Mouse (Mus musculus) C2C12 (cell line): ENCODE results near the gene Crybb3. TPM values are rescaled to one million over a fixed set of nuclear protein-coding genes. Genes with fewer than 3 reads are reported as not detected.

Experiments used
- H3K27me3 ChIP-seq: one replicate; pipeline ENCODE4 v1.6.1; 2011; ENCODE audit not compliant: control insufficient read depth, insufficient read depth, insufficient read length
- H3K36me3 ChIP-seq: one replicate; pipeline ENCODE4 v1.6.1; 2011; ENCODE audit not compliant: control insufficient read depth, insufficient read depth
- H3K4me3 ChIP-seq: one replicate; pipeline ENCODE4 v1.5.1; 2011; ENCODE audit warnings: mild to moderate bottlenecking, control low read depth; ENCODE audit not compliant: poor library complexity, insufficient read depth, severe bottlenecking
- H3K79me2 ChIP-seq: one replicate; pipeline ENCODE4 v1.6.1; 2011; ENCODE audit not compliant: control insufficient read depth, insufficient read depth
- H3K79me3 ChIP-seq: one replicate; pipeline ENCODE4 v1.6.1; 2011; ENCODE audit warnings: low read depth, control low read depth
- H3ac ChIP-seq: one replicate; pipeline ENCODE3; 2011; ENCODE audit warnings: low read depth; ENCODE audit not compliant: control insufficient read depth, insufficient read length
- CEBPB ChIP-seq: IDR thresholded peaks from one replicate; pipeline ENCODE4 v1.6.1; 2011; ENCODE audit warnings: low read depth, mild to moderate bottlenecking, control low read depth, moderate library complexity
- CTCF ChIP-seq: IDR thresholded peaks from one replicate; pipeline ENCODE4 v1.5.1; 2011; ENCODE audit not compliant: control insufficient read depth, insufficient read depth, insufficient read length
- FOSL1 ChIP-seq: IDR thresholded peaks from one replicate; pipeline ENCODE4 v1.8.0; 2011; ENCODE audit warnings: mild to moderate bottlenecking, low read length; ENCODE audit not compliant: poor library complexity, insufficient read depth, severe bottlenecking
- MAX ChIP-seq: IDR thresholded peaks from one replicate; pipeline ENCODE4 v1.6.1; 2011; ENCODE audit warnings: mild to moderate bottlenecking, control low read depth
- MYOD1 ChIP-seq: IDR thresholded peaks from one replicate; pipeline ENCODE4 v1.6.1; 2011; ENCODE audit warnings: low read depth; ENCODE audit not compliant: control insufficient read depth, insufficient read length
- MYOG ChIP-seq: IDR thresholded peaks from one replicate; pipeline ENCODE4 v1.6.1; 2011; ENCODE audit not compliant: control insufficient read depth, insufficient read length; ENCODE audit errors: extremely low read depth
- USF1 ChIP-seq: IDR thresholded peaks from one replicate; pipeline ENCODE4 v1.6.1; 2011; ENCODE audit warnings: low read depth, mild to moderate bottlenecking, control low read depth, moderate library complexity
- polyA plus RNA-seq: library from polyadenylated mRNA; unstranded; fragments of >200 nt; fragmentation: generic; extraction: Trizol; gene quantifications from one replicate; pipeline ENCODE4 v1.2.1, GENCODE M21; 2012; ENCODE audit warnings: missing spikeins

The Crybb3 gene
- polyA plus RNA-seq, 1 experiment = not detected

DNA sequence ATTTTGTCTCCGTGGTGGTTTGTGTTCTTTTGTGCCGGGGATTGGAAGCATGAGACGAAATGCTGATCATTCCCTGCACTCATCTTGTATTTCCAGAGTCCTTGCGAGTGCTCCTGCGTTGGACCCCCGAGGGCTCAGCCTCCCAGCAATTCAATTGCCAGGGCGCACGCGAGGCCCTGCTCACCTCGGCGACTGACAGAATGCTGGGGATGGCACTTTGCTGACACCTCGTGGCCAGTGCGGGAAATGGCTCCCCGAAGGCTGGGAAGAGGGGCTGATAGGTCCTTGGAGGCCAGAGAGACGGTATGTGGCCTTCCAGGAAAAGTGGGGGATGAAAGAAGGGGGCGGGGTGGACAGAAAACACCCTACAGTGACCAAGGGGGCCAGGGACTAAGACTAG, 27.1 kb downstream of the Crybb3 start:
- H3K79me3 ChIP-seq = no peaks in the 10 kb centered on the region
- H3K27me3 ChIP-seq = peaks cover 38% of the 10 kb centered on the region
- TF ChIP-seq MAX (no peak), CTCF (peak; percentile 93)
- no peaks in the 10 kb centered on the region for H3K79me2 ChIP-seq
- no peak overlapping the region for H3ac ChIP-seq
- no peak overlapping the region for H3K4me3 ChIP-seq
- H3K36me3 ChIP-seq = no peaks in the 10 kb centered on the region

- H3K36me3 ChIP-seq = no peaks in the 10 kb centered on the region
- no peaks in the 10 kb centered on the region for H3K79me3 ChIP-seq
- H3K27me3 ChIP-seq = peaks cover 12% of the 10 kb centered on the region
- H3ac ChIP-seq = no peak overlapping the region
- no peak overlapping the region for H3K4me3 ChIP-seq
- TF ChIP-seq USF1 (no peak), MYOD1 (no peak)
- H3K79me2 ChIP-seq = no peaks in the 10 kb centered on the region
These were observed 30.7 kb downstream of the Crybb3 start for GRCm38 (mm10) chr5:113050581-113051185.

- no peak overlapping the region for H3ac ChIP-seq
- H3K79me2 ChIP-seq = no peaks in the 10 kb centered on the region
- TF ChIP-seq MYOD1 (no peak), CEBPB (no peak), FOSL1 (no peak), CTCF (no peak), MYOG (no peak), MAX (no peak), USF1 (no peak)
- no peaks in the 10 kb centered on the region for H3K36me3 ChIP-seq
- H3K27me3 ChIP-seq = peaks cover 7% of the 10 kb centered on the region
- H3K4me3 ChIP-seq = no peak overlapping the region
- no peaks in the 10 kb centered on the region for H3K79me3 ChIP-seq
These were observed 31.5 kb downstream of the Crybb3 start for GRCm38 (mm10) chr5:113049876-113050275.

DNA sequence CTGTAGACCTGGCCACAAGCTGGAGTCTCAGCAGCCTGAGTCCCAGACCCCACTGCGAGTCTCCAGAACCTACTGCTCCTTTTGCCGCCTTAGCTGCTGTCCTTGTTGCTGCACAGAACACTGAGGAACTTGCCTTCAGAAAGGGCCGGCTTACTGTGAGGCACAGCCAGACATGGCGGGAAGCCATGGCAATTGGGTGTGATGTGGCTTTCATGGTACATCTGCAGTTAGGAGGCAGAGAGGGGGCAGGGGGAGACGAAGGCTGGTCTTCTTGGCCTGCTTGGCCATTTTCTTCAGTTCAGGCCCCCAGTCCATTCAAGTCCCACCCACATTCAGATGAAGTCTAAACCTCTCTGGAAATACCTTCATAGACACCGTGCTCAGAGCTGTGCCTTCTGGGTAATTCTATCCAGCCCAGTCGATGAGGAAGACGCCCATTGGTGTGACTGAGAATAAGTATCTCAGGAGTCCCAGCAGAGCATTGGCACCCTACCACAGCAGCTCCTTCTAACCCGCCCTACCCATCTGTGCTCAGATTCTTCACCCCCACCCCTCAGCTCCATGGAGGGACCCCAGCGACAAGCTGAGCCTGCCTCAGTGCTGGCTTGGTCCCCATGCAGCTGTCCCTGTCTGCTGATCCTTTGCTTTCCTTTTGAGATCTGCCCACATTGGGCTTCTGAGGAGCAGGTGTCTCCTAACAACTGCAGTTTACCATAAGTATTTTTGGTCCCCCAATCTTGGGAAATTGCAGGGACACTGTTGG, 35.7 kb downstream of the Crybb3 start:
- peaks cover 6% of the 10 kb centered on the region for H3K27me3 ChIP-seq

DNA sequence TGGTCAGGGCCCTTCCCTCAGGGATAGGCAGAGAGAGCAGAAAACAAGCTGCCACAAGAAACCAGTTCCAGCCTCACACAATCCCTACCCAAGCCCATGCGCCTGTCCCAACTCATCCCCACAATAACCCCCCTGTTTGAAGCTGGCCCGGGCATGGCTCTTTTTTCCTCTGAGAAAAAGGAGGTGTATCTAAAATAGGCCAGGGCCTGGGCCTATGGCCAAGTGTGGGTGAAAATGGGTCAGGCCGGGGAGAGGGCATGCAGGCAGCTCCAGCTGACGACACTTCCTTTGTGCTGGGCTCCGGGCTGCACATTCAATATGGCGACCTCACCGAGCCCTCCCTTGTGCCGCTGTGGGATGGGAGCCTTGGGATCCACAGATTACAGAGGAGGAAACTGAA, 37.9 kb downstream of the Crybb3 start:
- no peak overlapping the region for H3K4me3 ChIP-seq
- no peaks in the 10 kb centered on the region for H3K36me3 ChIP-seq
- TF ChIP-seq FOSL1 (no peak), USF1 (no peak), CEBPB (no peak), CTCF (no peak), MAX (no peak), MYOD1 (no peak), MYOG (no peak)
- no peaks in the 10 kb centered on the region for H3K79me3 ChIP-seq
- no peaks in the 10 kb centered on the region for H3K79me2 ChIP-seq
- H3ac ChIP-seq = no peak overlapping the region
- peaks cover 6% of the 10 kb centered on the region for H3K27me3 ChIP-seq

More for the DNA sequence above, 35.7 kb downstream of the Crybb3 start:
- Histone ChIP-seq H3K4me3 (no peak overlapping the region), H3ac (no peak overlapping the region), H3K36me3 (no peaks in the 10 kb centered on the region), H3K79me3 (no peaks in the 10 kb centered on the region), H3K79me2 (no peaks in the 10 kb centered on the region)
- no peak for TF ChIP-seq FOSL1

DNA sequence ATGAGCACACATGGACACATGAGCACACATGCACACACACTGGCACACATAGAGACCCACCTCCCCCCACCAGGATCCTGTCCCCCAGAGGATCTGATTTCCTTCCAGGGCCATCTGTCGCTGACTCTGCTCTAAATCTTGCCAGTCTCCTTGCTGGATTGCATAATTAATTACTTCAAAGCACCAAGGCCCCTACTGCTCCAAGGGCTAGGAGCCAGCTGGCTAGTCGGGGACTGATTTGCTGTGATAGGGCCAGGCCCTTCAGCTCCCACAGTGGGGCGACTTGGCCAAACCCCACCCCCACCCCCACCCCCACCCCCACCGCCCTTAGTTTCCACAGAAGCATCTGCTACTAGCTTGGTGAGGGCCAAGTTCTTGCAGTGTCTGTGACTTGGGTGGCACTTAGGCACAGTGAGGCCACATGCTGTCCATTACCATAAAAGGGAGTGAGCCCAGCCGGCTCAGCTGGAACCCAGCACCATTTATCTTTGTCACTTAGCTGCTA, 39.8 kb downstream of the Crybb3 start:
- TF ChIP-seq CEBPB (no peak), FOSL1 (no peak), USF1 (no peak), CTCF (no peak), MAX (no peak), MYOD1 (no peak), MYOG (no peak)
- Histone ChIP-seq H3K27me3 (peaks cover 6% of the 10 kb centered on the region), H3K79me3 (no peaks in the 10 kb centered on the region), H3K36me3 (no peaks in the 10 kb centered on the region), H3K4me3 (no peak overlapping the region), H3ac (no peak overlapping the region), H3K79me2 (no peaks in the 10 kb centered on the region)
